Mouse (Mus musculus) MEL (cell line): ENCODE results near the gene Tmem102. TPM values are rescaled to one million over a fixed set of nuclear protein-coding genes. Genes with fewer than 3 reads are reported as not detected.

Experiments
- DNase-seq: peaks from one replicate; pipeline ENCODE4 v3.0.0; 2011; ENCODE audit warnings: low read depth, low spot score
- H3K27ac ChIP-seq: 2 replicates; pipeline ENCODE4 v1.5.1; 2012; ENCODE audit warnings: low read depth, mild to moderate bottlenecking, control low read depth, low read length, moderate library complexity; ENCODE audit not compliant: control insufficient read depth
- H3K27me3 ChIP-seq, 2 experiments: fragments of 150-350 bp in 1 of 2; sonication (generic) in 1 of 2; 2 replicates each; pipeline ENCODE4 v1.6.1; 2012; ENCODE audit warnings: low read length in 2 of 2, mild to moderate bottlenecking in 2 of 2, improper control_type of control experiment in 1 of 2, moderate library complexity in 1 of 2; ENCODE audit not compliant: insufficient read depth in 2 of 2, control insufficient read depth in 1 of 2
- H3K36me3 ChIP-seq, 2 experiments: 2 replicates each; pipeline ENCODE4 v1.6.1; 2012 to 2014; ENCODE audit warnings: low read length in 2 of 2, improper control_type of control experiment in 1 of 2, inconsistent platforms in 1 of 2, mild to moderate bottlenecking in 1 of 2; ENCODE audit not compliant: insufficient read depth in 2 of 2, control insufficient read depth in 1 of 2
- H3K4me1 ChIP-seq, 2 experiments: fragments of 150-350 bp in 1 of 2; sonication (generic) in 1 of 2; 2 replicates each; pipeline ENCODE4 v1.6.1; 2012; ENCODE audit warnings: low read length in 2 of 2, improper control_type of control experiment in 1 of 2, mild to moderate bottlenecking in 1 of 2; ENCODE audit not compliant: insufficient read depth in 2 of 2, control insufficient read depth in 1 of 2
- H3K4me3 ChIP-seq, 2 experiments: fragments of 150-350 bp in 1 of 2; sonication (generic) in 1 of 2; 2 replicates each; pipeline ENCODE4 v1.5.1; 2012; ENCODE audit warnings: low read depth in 2 of 2, low read length in 2 of 2, mild to moderate bottlenecking in 2 of 2, moderate library complexity in 2 of 2, control low read depth in 1 of 2, improper control_type of control experiment in 1 of 2; ENCODE audit not compliant: control insufficient read depth in 1 of 2, insufficient read depth in 1 of 2
- H3K79me2 ChIP-seq: 2 replicates; pipeline ENCODE4 v1.6.1; 2012; ENCODE audit warnings: mild to moderate bottlenecking, low read length, moderate library complexity; ENCODE audit not compliant: control insufficient read depth, poor library complexity, insufficient read depth
- H3K9ac ChIP-seq: 2 replicates; pipeline ENCODE4 v1.6.1; 2012; ENCODE audit warnings: low read depth, mild to moderate bottlenecking, control low read depth, low read length, moderate library complexity; ENCODE audit not compliant: control insufficient read depth, poor library complexity, severe bottlenecking
- H3K9me3 ChIP-seq: fragments of 150-350 bp; sonication (generic); replicated peaks from 2 replicates; pipeline ENCODE4 v1.6.1; 2012; ENCODE audit warnings: mild to moderate bottlenecking, low read length, improper control_type of control experiment, moderate library complexity; ENCODE audit not compliant: insufficient read depth
- BHLHE40 ChIP-seq: IDR thresholded peaks from 2 replicates; pipeline ENCODE4 v1.6.1; 2012; ENCODE audit warnings: low read depth, mild to moderate bottlenecking, inconsistent platforms, low read length, improper control_type of control experiment, borderline replicate concordance
- CHD2 ChIP-seq: IDR thresholded peaks from 2 replicates; pipeline ENCODE4 v1.6.1; 2011; ENCODE audit warnings: low read length, improper control_type of control experiment
- CTCF ChIP-seq, 3 experiments: IDR thresholded peaks in 2 of 3; conservative IDR thresholded peaks in 1 of 3; 2 replicates each; pipeline ENCODE4 v1.5.1; 2011 to 2012; ENCODE audit warnings: low read length in 3 of 3, low read depth in 2 of 3, mild to moderate bottlenecking in 2 of 3, improper control_type of control experiment in 1 of 3, inconsistent platforms in 1 of 3, mixed read lengths in 1 of 3, moderate library complexity in 1 of 3; ENCODE audit not compliant: control insufficient read depth in 1 of 3, insufficient read depth in 1 of 3, poor library complexity in 1 of 3, severe bottlenecking in 1 of 3
- E2F4 ChIP-seq: IDR thresholded peaks from 2 replicates; pipeline ENCODE4 v1.6.1; 2011; ENCODE audit warnings: low read depth, low read length, improper control_type of control experiment, borderline replicate concordance
- ELF1 ChIP-seq: IDR thresholded peaks from 2 replicates; pipeline ENCODE4 v1.6.1; 2014; ENCODE audit warnings: low read depth, mild to moderate bottlenecking, inconsistent platforms, low read length, improper control_type of control experiment, moderate library complexity
- EP300 ChIP-seq, 2 experiments: IDR thresholded peaks; 2 replicates each; pipeline ENCODE4 v1.6.1; 2011; ENCODE audit warnings: improper control_type of control experiment in 2 of 2, low read length in 2 of 2, low read depth in 1 of 2, mild to moderate bottlenecking in 1 of 2
- ETS1 ChIP-seq: IDR thresholded peaks from 2 replicates; pipeline ENCODE4 v1.6.1; 2012; ENCODE audit warnings: low read depth, mild to moderate bottlenecking, inconsistent platforms, low read length, improper control_type of control experiment, moderate library complexity
- GABPA ChIP-seq: IDR thresholded peaks from 2 replicates; pipeline ENCODE4 v1.6.1; 2012; ENCODE audit warnings: low read depth, mild to moderate bottlenecking, inconsistent platforms, low read length, improper control_type of control experiment, moderate library complexity
- HCFC1 ChIP-seq: IDR thresholded peaks from 2 replicates; pipeline ENCODE4 v1.6.1; 2012; ENCODE audit warnings: low read depth, mild to moderate bottlenecking, inconsistent platforms, low read length, improper control_type of control experiment, moderate library complexity
- JUND ChIP-seq: IDR thresholded peaks from 2 replicates; pipeline ENCODE4 v1.6.1; 2011; ENCODE audit warnings: low read depth, mild to moderate bottlenecking, improper control_type of control experiment, low read length
- MAFK ChIP-seq: IDR thresholded peaks from 2 replicates; pipeline ENCODE4 v1.6.1; 2011; ENCODE audit warnings: low read depth, mild to moderate bottlenecking, low read length, improper control_type of control experiment, borderline replicate concordance
- MAX ChIP-seq: IDR thresholded peaks from 2 replicates; pipeline ENCODE4 v1.6.1; 2011; ENCODE audit warnings: low read length, improper control_type of control experiment
- MAZ ChIP-seq: IDR thresholded peaks from 2 replicates; pipeline ENCODE4 v1.6.1; 2012; ENCODE audit warnings: low read depth, mild to moderate bottlenecking, inconsistent platforms, low read length, improper control_type of control experiment
- MEF2A ChIP-seq: IDR thresholded peaks from 2 replicates; pipeline ENCODE4 v1.6.1; 2014; ENCODE audit warnings: low read depth, mild to moderate bottlenecking, inconsistent platforms, low read length, improper control_type of control experiment; ENCODE audit not compliant: poor library complexity, insufficient replicate concordance, severe bottlenecking; ENCODE audit errors: extremely low read depth
- NRF1 ChIP-seq: IDR thresholded peaks from 2 replicates; pipeline ENCODE4 v1.6.1; 2014; ENCODE audit warnings: low read depth, mild to moderate bottlenecking, inconsistent platforms, low read length, improper control_type of control experiment, moderate library complexity; ENCODE audit not compliant: poor library complexity, insufficient read depth, severe bottlenecking
- POLR2AphosphoS2 ChIP-seq: IDR thresholded peaks from 2 replicates; pipeline ENCODE4 v1.6.1; 2011; ENCODE audit warnings: low read length, improper control_type of control experiment
- RAD21 ChIP-seq: IDR thresholded peaks from 2 replicates; pipeline ENCODE4 v1.6.1; 2011; ENCODE audit warnings: mild to moderate bottlenecking, low read depth, low read length, improper control_type of control experiment
- TAL1 ChIP-seq: IDR thresholded peaks from 2 replicates; pipeline ENCODE4 v1.6.1; 2012; ENCODE audit warnings: mild to moderate bottlenecking, inconsistent platforms, low read length, moderate library complexity, mixed read lengths
- TBP ChIP-seq: IDR thresholded peaks from 2 replicates; pipeline ENCODE4 v1.8.0; 2011; ENCODE audit warnings: low read depth, low read length, improper control_type of control experiment
- TCF12 ChIP-seq: IDR thresholded peaks from 2 replicates; pipeline ENCODE4 v1.6.1; 2014; ENCODE audit warnings: low read depth, mild to moderate bottlenecking, inconsistent platforms, low read length, improper control_type of control experiment, moderate library complexity
- UBTF ChIP-seq: IDR thresholded peaks from 2 replicates; pipeline ENCODE4 v1.6.1; 2012; ENCODE audit warnings: low read depth, mild to moderate bottlenecking, inconsistent platforms, low read length, improper control_type of control experiment, moderate library complexity, borderline replicate concordance; ENCODE audit not compliant: insufficient read depth
- USF1 ChIP-seq: IDR thresholded peaks from 2 replicates; pipeline ENCODE4 v1.6.1; 2014; ENCODE audit warnings: low read depth, mild to moderate bottlenecking, inconsistent platforms, low read length, improper control_type of control experiment, moderate library complexity
- ZMIZ1 ChIP-seq: IDR thresholded peaks from 2 replicates; pipeline ENCODE4 v1.6.1; 2012; ENCODE audit warnings: low read depth, mild to moderate bottlenecking, inconsistent platforms, low read length, improper control_type of control experiment, moderate library complexity
- polyA plus RNA-seq, 2 experiments: library from polyadenylated mRNA; stranded (reverse) in 1 of 2; unstranded in 1 of 2; fragments of >175 nt in 1 of 2; fragments of >200 nt in 1 of 2; gene quantifications; 2 replicates each; pipeline versions ENCODE4 v1.2.1 to v1.2.4; 2012; ENCODE audit warnings: low replicate concordance in 2 of 2, low read depth in 1 of 2; ENCODE audit not compliant: insufficient read length in 2 of 2, insufficient read depth in 1 of 2, missing spikeins in 1 of 2
- total RNA-seq: library from RNA; depleted of rRNA; stranded (reverse); fragments of 300-350 nt; gene quantifications from 2 replicates; pipeline ENCODE4 v1.2.3, GENCODE M21; 2012

Tmem102 gene
- total and polyA plus RNA-seq, 3 experiments, result 0.31 to 2.4 TPM; not detected in 1

GRCm38 (mm10) chr11:69846198-69846680, 40.8 kb upstream of the Tmem102 start, which contains the start of gene Plscr3 (continued):
- no peak for TF ChIP-seq TAL1
- TF ChIP-seq UBTF, result no peak
- peak; percentile 40; the same call in 1 of the 2 replicates for TF ChIP-seq MAZ
- TF ChIP-seq JUND, result no peak
- TF ChIP-seq EP300 (IDR thresholded peaks at IDR 0.05; ENCODE audit: low read depth in 1 of 2, low read length in 2 of 2), result 0 out of 4 replicates have a peak, but pooled peaks of 1 of the 2 experiments have one; percentile 23
- TF ChIP-seq MAX, result peak; percentile 90
- no peak for TF ChIP-seq CTCF (IDR thresholded peaks at IDR 0.05 in 2 of 3, conservative IDR thresholded peaks at IDR 0.05 in 1 of 3; ENCODE audit: control insufficient read depth in 1 of 3, insufficient read depth in 1 of 3, low read depth in 2 of 3, low read length in 3 of 3, poor library complexity in 1 of 3, severe bottlenecking in 1 of 3)
- peak; percentile 73 for TF ChIP-seq HCFC1
- no peak for TF ChIP-seq GABPA
- no peak for TF ChIP-seq USF1
- TF ChIP-seq MEF2A, result no peak
- peak; percentile 41; the same call in 1 of the 2 replicates for TF ChIP-seq MAFK

- TF ChIP-seq JUND, result no peak
- TF ChIP-seq EP300 (IDR thresholded peaks at IDR 0.05; ENCODE audit: low read depth in 1 of 2, low read length in 2 of 2), result peak; percentile 2 to 43; a peak in 2 of 4 replicates
- TF ChIP-seq MAZ, result 0 out of 2 replicates have a peak, but pooled peaks have one; percentile 7
- Histone ChIP-seq H3K27ac (peak overlapping the region; percentile 40), H3K9me3 (no peaks in the 10 kb centered on the region), H3K36me3 (peaks cover 0 to 10% of the 10 kb centered on the region in 2 experiments; a peak in 2 of 4 replicates), H3K27me3 (no peaks in the 10 kb centered on the region; a peak in 1 of 4 replicates), H3K9ac (peak overlapping the region; percentile 86), H3K4me1 (peaks cover 6 to 19% of the 10 kb centered on the region in 2 experiments), H3K4me3 (peak overlapping the region; percentile 84 to 91), H3K79me2 (peaks cover 1% of the 10 kb centered on the region; the same call in 1 of the 2 replicates)
- DNase-seq, result peak; percentile 80
Measured at GRCm38 (mm10) chr11:69838714-69839104, 33.3 kb upstream of the Tmem102 start.

GRCm38 (mm10) chr11:69837952-69838713, 32.7 kb upstream of the Tmem102 start, which contains the start of gene Tmem256:
Tmem256 (plus strand) TSS chr11:69838514.
- Histone ChIP-seq H3K4me1 (peaks cover 10 to 23% of the 10 kb centered on the region in 2 experiments), H3K79me2 (peaks cover 1% of the 10 kb centered on the region; the same call in 1 of the 2 replicates), H3K36me3 (peaks cover 0 to 12% of the 10 kb centered on the region in 2 experiments; a peak in 2 of 4 replicates), H3K27me3 (no peaks in the 10 kb centered on the region; a peak in 1 of 4 replicates), H3K9me3 (no peaks in the 10 kb centered on the region), H3K9ac (peak within 1 kb of the TSS; percentile 86), H3K27ac (peak within 1 kb of the TSS; percentile 40), H3K4me3 (peak within 1 kb of the TSS; percentile 84 to 97)
- DNase-seq, result peak; percentile 100
- TF ChIP-seq EP300 (IDR thresholded peaks at IDR 0.05; ENCODE audit: low read depth in 1 of 2, low read length in 2 of 2), result peak in 1 of 2 experiments; percentile 2; a peak in 1 of 4 replicates
- no peak for TF ChIP-seq RAD21
- TF ChIP-seq NRF1, result peak; percentile 25; the same call in 1 of the 2 replicates
- peak; percentile 69; the same call in 1 of the 2 replicates for TF ChIP-seq TBP
- peak; percentile 78 for TF ChIP-seq USF1
- peak; percentile 33 for TF ChIP-seq TCF12
- peak; percentile 66 for TF ChIP-seq MAZ
- no peak for TF ChIP-seq CTCF (IDR thresholded peaks at IDR 0.05 in 2 of 3, conservative IDR thresholded peaks at IDR 0.05 in 1 of 3; ENCODE audit: control insufficient read depth in 1 of 3, insufficient read depth in 1 of 3, low read depth in 2 of 3, low read length in 3 of 3, poor library complexity in 1 of 3, severe bottlenecking in 1 of 3)
- TF ChIP-seq E2F4, result 0 out of 2 replicates have a peak, but pooled peaks have one; percentile 4
- peak; percentile 57; the same call in 1 of the 2 replicates for TF ChIP-seq ELF1
- TF ChIP-seq ETS1, result 0 out of 2 replicates have a peak, but pooled peaks have one; percentile 45
- TF ChIP-seq MAFK, result no peak
- peak; percentile 61; the same call in 1 of the 2 replicates for TF ChIP-seq MAX
- no peak for TF ChIP-seq MEF2A
- peak; percentile 56; the same call in 1 of the 2 replicates for TF ChIP-seq POLR2AphosphoS2
- TF ChIP-seq ZMIZ1, result no peak
- TF ChIP-seq CHD2, result peak; percentile 76
- peak; percentile 76; the same call in 1 of the 2 replicates for TF ChIP-seq BHLHE40
